Mouse (Mus musculus) MEL (cell line): Measurements from ENCODE around the gene Tnfsf15. TPM values are rescaled to one million over a fixed set of nuclear protein-coding genes. Genes with fewer than 3 reads are reported as not detected.

Experiments used
- DNase-seq: peaks from one replicate; pipeline ENCODE4 v3.0.0; 2011; ENCODE audit warnings: low read depth, low spot score
- H3K27ac ChIP-seq: 2 replicates; pipeline ENCODE4 v1.5.1; 2012; ENCODE audit warnings: low read depth, mild to moderate bottlenecking, control low read depth, low read length, moderate library complexity; ENCODE audit not compliant: control insufficient read depth
- H3K27me3 ChIP-seq, 2 experiments: fragments of 150-350 bp in 1 of 2; sonication (generic) in 1 of 2; 2 replicates each; pipeline ENCODE4 v1.6.1; 2012; ENCODE audit warnings: low read length in 2 of 2, mild to moderate bottlenecking in 2 of 2, improper control_type of control experiment in 1 of 2, moderate library complexity in 1 of 2; ENCODE audit not compliant: insufficient read depth in 2 of 2, control insufficient read depth in 1 of 2
- H3K36me3 ChIP-seq, 2 experiments: 2 replicates each; pipeline ENCODE4 v1.6.1; 2012 to 2014; ENCODE audit warnings: low read length in 2 of 2, improper control_type of control experiment in 1 of 2, inconsistent platforms in 1 of 2, mild to moderate bottlenecking in 1 of 2; ENCODE audit not compliant: insufficient read depth in 2 of 2, control insufficient read depth in 1 of 2
- H3K4me1 ChIP-seq, 2 experiments: fragments of 150-350 bp in 1 of 2; sonication (generic) in 1 of 2; 2 replicates each; pipeline ENCODE4 v1.6.1; 2012; ENCODE audit warnings: low read length in 2 of 2, improper control_type of control experiment in 1 of 2, mild to moderate bottlenecking in 1 of 2; ENCODE audit not compliant: insufficient read depth in 2 of 2, control insufficient read depth in 1 of 2
- H3K4me3 ChIP-seq, 2 experiments: fragments of 150-350 bp in 1 of 2; sonication (generic) in 1 of 2; 2 replicates each; pipeline ENCODE4 v1.5.1; 2012; ENCODE audit warnings: low read depth in 2 of 2, low read length in 2 of 2, mild to moderate bottlenecking in 2 of 2, moderate library complexity in 2 of 2, control low read depth in 1 of 2, improper control_type of control experiment in 1 of 2; ENCODE audit not compliant: control insufficient read depth in 1 of 2, insufficient read depth in 1 of 2
- H3K79me2 ChIP-seq: 2 replicates; pipeline ENCODE4 v1.6.1; 2012; ENCODE audit warnings: mild to moderate bottlenecking, low read length, moderate library complexity; ENCODE audit not compliant: control insufficient read depth, poor library complexity, insufficient read depth
- H3K9ac ChIP-seq: 2 replicates; pipeline ENCODE4 v1.6.1; 2012; ENCODE audit warnings: low read depth, mild to moderate bottlenecking, control low read depth, low read length, moderate library complexity; ENCODE audit not compliant: control insufficient read depth, poor library complexity, severe bottlenecking
- H3K9me3 ChIP-seq: fragments of 150-350 bp; sonication (generic); replicated peaks from 2 replicates; pipeline ENCODE4 v1.6.1; 2012; ENCODE audit warnings: mild to moderate bottlenecking, low read length, improper control_type of control experiment, moderate library complexity; ENCODE audit not compliant: insufficient read depth
- BHLHE40 ChIP-seq: IDR thresholded peaks from 2 replicates; pipeline ENCODE4 v1.6.1; 2012; ENCODE audit warnings: low read depth, mild to moderate bottlenecking, inconsistent platforms, low read length, improper control_type of control experiment, borderline replicate concordance
- CHD1 ChIP-seq: IDR thresholded peaks from 2 replicates; pipeline ENCODE4 v1.6.1; 2012; ENCODE audit warnings: low read depth, mild to moderate bottlenecking, inconsistent platforms, low read length, improper control_type of control experiment
- CHD2 ChIP-seq: IDR thresholded peaks from 2 replicates; pipeline ENCODE4 v1.6.1; 2011; ENCODE audit warnings: low read length, improper control_type of control experiment
- CTCF ChIP-seq, 3 experiments: IDR thresholded peaks in 2 of 3; conservative IDR thresholded peaks in 1 of 3; 2 replicates each; pipeline ENCODE4 v1.5.1; 2011 to 2012; ENCODE audit warnings: low read length in 3 of 3, low read depth in 2 of 3, mild to moderate bottlenecking in 2 of 3, improper control_type of control experiment in 1 of 3, inconsistent platforms in 1 of 3, mixed read lengths in 1 of 3, moderate library complexity in 1 of 3; ENCODE audit not compliant: control insufficient read depth in 1 of 3, insufficient read depth in 1 of 3, poor library complexity in 1 of 3, severe bottlenecking in 1 of 3
- E2F4 ChIP-seq: IDR thresholded peaks from 2 replicates; pipeline ENCODE4 v1.6.1; 2011; ENCODE audit warnings: low read depth, low read length, improper control_type of control experiment, borderline replicate concordance
- ELF1 ChIP-seq: IDR thresholded peaks from 2 replicates; pipeline ENCODE4 v1.6.1; 2014; ENCODE audit warnings: low read depth, mild to moderate bottlenecking, inconsistent platforms, low read length, improper control_type of control experiment, moderate library complexity
- GABPA ChIP-seq: IDR thresholded peaks from 2 replicates; pipeline ENCODE4 v1.6.1; 2012; ENCODE audit warnings: low read depth, mild to moderate bottlenecking, inconsistent platforms, low read length, improper control_type of control experiment, moderate library complexity
- GATA1 ChIP-seq: IDR thresholded peaks from 2 replicates; pipeline ENCODE4 v1.6.1; 2011; ENCODE audit warnings: low read depth, low read length, improper control_type of control experiment
- JUND ChIP-seq: IDR thresholded peaks from 2 replicates; pipeline ENCODE4 v1.6.1; 2011; ENCODE audit warnings: low read depth, mild to moderate bottlenecking, improper control_type of control experiment, low read length
- MAFK ChIP-seq: IDR thresholded peaks from 2 replicates; pipeline ENCODE4 v1.6.1; 2011; ENCODE audit warnings: low read depth, mild to moderate bottlenecking, low read length, improper control_type of control experiment, borderline replicate concordance
- MAX ChIP-seq: IDR thresholded peaks from 2 replicates; pipeline ENCODE4 v1.6.1; 2011; ENCODE audit warnings: low read length, improper control_type of control experiment
- MYB ChIP-seq: IDR thresholded peaks from 2 replicates; pipeline ENCODE4 v1.6.1; 2011; ENCODE audit warnings: mild to moderate bottlenecking, low read depth, low read length, improper control_type of control experiment
- MYC ChIP-seq: IDR thresholded peaks from 2 replicates; pipeline ENCODE4 v1.6.1; 2011; ENCODE audit warnings: low read depth, mild to moderate bottlenecking, low read length, improper control_type of control experiment, moderate library complexity
- NELFE ChIP-seq: IDR thresholded peaks from 2 replicates; pipeline ENCODE4 v1.6.1; 2011; ENCODE audit warnings: low read depth, low read length, improper control_type of control experiment
- NRF1 ChIP-seq: IDR thresholded peaks from 2 replicates; pipeline ENCODE4 v1.6.1; 2014; ENCODE audit warnings: low read depth, mild to moderate bottlenecking, inconsistent platforms, low read length, improper control_type of control experiment, moderate library complexity; ENCODE audit not compliant: poor library complexity, insufficient read depth, severe bottlenecking
- POLR2A ChIP-seq, 2 experiments: IDR thresholded peaks; 2 replicates each; pipeline ENCODE4 v1.6.1; 2011 to 2012; ENCODE audit warnings: low read length in 2 of 2, mild to moderate bottlenecking in 2 of 2, control low read depth in 1 of 2, improper control_type of control experiment in 1 of 2, low read depth in 1 of 2, moderate library complexity in 1 of 2; ENCODE audit not compliant: control insufficient read depth in 1 of 2, insufficient read depth in 1 of 2, poor library complexity in 1 of 2
- POLR2AphosphoS2 ChIP-seq: IDR thresholded peaks from 2 replicates; pipeline ENCODE4 v1.6.1; 2011; ENCODE audit warnings: low read length, improper control_type of control experiment
- POLR2AphosphoS5 ChIP-seq: IDR thresholded peaks from 2 replicates; pipeline ENCODE4 v1.6.1; 2012; ENCODE audit warnings: low read depth, borderline replicate concordance, mild to moderate bottlenecking, inconsistent platforms, low read length, moderate library complexity, mixed read lengths
- RAD21 ChIP-seq: IDR thresholded peaks from 2 replicates; pipeline ENCODE4 v1.6.1; 2011; ENCODE audit warnings: mild to moderate bottlenecking, low read depth, low read length, improper control_type of control experiment
- RCOR1 ChIP-seq: IDR thresholded peaks from 2 replicates; pipeline ENCODE4 v1.6.1; 2012; ENCODE audit warnings: low read depth, mild to moderate bottlenecking, inconsistent platforms, low read length, improper control_type of control experiment
- SMC3 ChIP-seq: IDR thresholded peaks from 2 replicates; pipeline ENCODE4 v1.6.1; 2011; ENCODE audit warnings: low read depth, low read length, improper control_type of control experiment
- TAL1 ChIP-seq: IDR thresholded peaks from 2 replicates; pipeline ENCODE4 v1.6.1; 2012; ENCODE audit warnings: mild to moderate bottlenecking, inconsistent platforms, low read length, moderate library complexity, mixed read lengths
- TCF12 ChIP-seq: IDR thresholded peaks from 2 replicates; pipeline ENCODE4 v1.6.1; 2014; ENCODE audit warnings: low read depth, mild to moderate bottlenecking, inconsistent platforms, low read length, improper control_type of control experiment, moderate library complexity
- UBTF ChIP-seq: IDR thresholded peaks from 2 replicates; pipeline ENCODE4 v1.6.1; 2012; ENCODE audit warnings: low read depth, mild to moderate bottlenecking, inconsistent platforms, low read length, improper control_type of control experiment, moderate library complexity, borderline replicate concordance; ENCODE audit not compliant: insufficient read depth
- USF2 ChIP-seq, 2 experiments: IDR thresholded peaks; 2 replicates each; pipeline ENCODE4 v1.6.1; 2011 to 2012; ENCODE audit warnings: improper control_type of control experiment in 2 of 2, low read length in 2 of 2, borderline replicate concordance in 1 of 2, inconsistent platforms in 1 of 2, low read depth in 1 of 2, mild to moderate bottlenecking in 1 of 2; ENCODE audit not compliant: insufficient read depth in 1 of 2
- ZKSCAN1 ChIP-seq: IDR thresholded peaks from 2 replicates; pipeline ENCODE4 v1.6.1; 2012; ENCODE audit warnings: low read depth, mild to moderate bottlenecking, inconsistent platforms, low read length, improper control_type of control experiment, moderate library complexity
- ZNF384 ChIP-seq: IDR thresholded peaks from 2 replicates; pipeline ENCODE4 v1.6.1; 2012; ENCODE audit warnings: low read depth, mild to moderate bottlenecking, inconsistent platforms, low read length, improper control_type of control experiment
- polyA plus RNA-seq, 2 experiments: library from polyadenylated mRNA; stranded (reverse) in 1 of 2; unstranded in 1 of 2; fragments of >175 nt in 1 of 2; fragments of >200 nt in 1 of 2; gene quantifications; 2 replicates each; pipeline versions ENCODE4 v1.2.1 to v1.2.4; 2012; ENCODE audit warnings: low replicate concordance in 2 of 2, low read depth in 1 of 2; ENCODE audit not compliant: insufficient read length in 2 of 2, insufficient read depth in 1 of 2, missing spikeins in 1 of 2
- total RNA-seq: library from RNA; depleted of rRNA; stranded (reverse); fragments of 300-350 nt; gene quantifications from 2 replicates; pipeline ENCODE4 v1.2.3, GENCODE M21; 2012

The Tnfsf15 gene
- total and polyA plus RNA-seq, 3 experiments = not detected

GRCm38 (mm10) chr4:63773306-63774090 is 28.6 kb upstream of the Tnfsf15 start:
- TF ChIP-seq UBTF = no peak
- TF ChIP-seq E2F4 = no peak
- TF ChIP-seq CTCF (IDR thresholded peaks at IDR 0.05 in 2 of 3, conservative IDR thresholded peaks at IDR 0.05 in 1 of 3; ENCODE audit: control insufficient read depth in 1 of 3, insufficient read depth in 1 of 3, low read depth in 2 of 3, low read length in 3 of 3, poor library complexity in 1 of 3, severe bottlenecking in 1 of 3) = no peak
- no peak for TF ChIP-seq NELFE
- no peak for TF ChIP-seq JUND
- no peak for TF ChIP-seq BHLHE40
- TF ChIP-seq ZKSCAN1 = no peak
- no peak for TF ChIP-seq MAFK
- no peak for TF ChIP-seq MYC
- no peak for TF ChIP-seq RCOR1
- TF ChIP-seq MYB = no peak
- TF ChIP-seq GATA1 = no peak
- TF ChIP-seq GABPA = no peak
- no peak for TF ChIP-seq POLR2AphosphoS5
- no peak for TF ChIP-seq ZNF384
- TF ChIP-seq SMC3 = no peak
- no peak for TF ChIP-seq USF2 (IDR thresholded peaks at IDR 0.05; ENCODE audit: borderline replicate concordance in 1 of 2, insufficient read depth in 1 of 2, low read depth in 1 of 2, low read length in 2 of 2)
- TF ChIP-seq, all 39 proteins: peak for 0
- no peak overlapping the region for H3K27ac ChIP-seq

GRCm38 (mm10) chr4:63772514-63772913 is 27.6 kb upstream of the Tnfsf15 start:
- Histone ChIP-seq H3K4me3 (no peak overlapping the region), H3K79me2 (no peaks in the 10 kb centered on the region), H3K4me1 (no peaks in the 10 kb centered on the region), H3K9me3 (no peaks in the 10 kb centered on the region), H3K9ac (no peak overlapping the region), H3K27me3 (no peaks in the 10 kb centered on the region), H3K36me3 (no peaks in the 10 kb centered on the region), H3K27ac (no peak overlapping the region)
- no peak for DNase-seq
- TF ChIP-seq POLR2A (IDR thresholded peaks at IDR 0.05; ENCODE audit: control insufficient read depth in 1 of 2, insufficient read depth in 1 of 2, low read depth in 1 of 2, low read length in 2 of 2, poor library complexity in 1 of 2) = no peak
- TF ChIP-seq MAFK = no peak
- TF ChIP-seq RCOR1 = no peak
- no peak for TF ChIP-seq ZKSCAN1
- no peak for TF ChIP-seq ELF1
- TF ChIP-seq CHD2 = no peak
- TF ChIP-seq JUND = no peak
- no peak for TF ChIP-seq MYB
- TF ChIP-seq TCF12 = no peak
- TF ChIP-seq CHD1 = no peak
- TF ChIP-seq MAX = no peak
- TF ChIP-seq TAL1 = no peak
- no peak for TF ChIP-seq E2F4
- no peak for TF ChIP-seq NRF1
- no peak for TF ChIP-seq POLR2AphosphoS2
- no peak for TF ChIP-seq SMC3
- TF ChIP-seq RAD21 = no peak

More at GRCm38 (mm10) chr4:63773306-63774090, 28.6 kb upstream of the Tnfsf15 start:
- no peak overlapping the region for H3K9ac ChIP-seq
- H3K79me2 ChIP-seq = no peaks in the 10 kb centered on the region
- H3K9me3 ChIP-seq = no peaks in the 10 kb centered on the region
- no peaks in the 10 kb centered on the region for H3K27me3 ChIP-seq
- H3K4me1 ChIP-seq = no peaks in the 10 kb centered on the region
- no peaks in the 10 kb centered on the region for H3K36me3 ChIP-seq
- H3K4me3 ChIP-seq = no peak overlapping the region
- DNase-seq = peak; percentile 1
